Mouse (Mus musculus) erythroblast, embryonic 14.5 days (primary cell): Measurements from ENCODE around the gene Gm12248.

Experiments used
- GATA1 ChIP-seq: IDR thresholded peaks from 2 replicates; pipeline ENCODE4 v1.6.1; 2012; ENCODE audit warnings: low read length, inconsistent platforms, mixed read lengths
- TAL1 ChIP-seq: IDR thresholded peaks from 3 replicates; pipeline ENCODE4 v1.6.1; 2012; ENCODE audit warnings: low read length, inconsistent platforms, mixed read lengths

GRCm38 (mm10) chr11:58026860-58027259 is 66.1 kb downstream of the Gm12248 start:
- TF ChIP-seq GATA1 = no peak
- no peak for TF ChIP-seq TAL1
